Mouse (Mus musculus) lung, adult 2 months (tissue): ENCODE results near the gene Gimap3.

Source experiments
- CTCF ChIP-seq: fragments of 200-500 bp; IDR thresholded peaks from 2 replicates; pipeline ENCODE4 v1.5.1; 2011; ENCODE audit warnings: mild to moderate bottlenecking, low read length, control low read depth; ENCODE audit not compliant: insufficient read depth
- POLR2A ChIP-seq: fragments of 200-500 bp; IDR thresholded peaks from 2 replicates; pipeline ENCODE4 v1.6.1; 2011; ENCODE audit warnings: low read depth, mild to moderate bottlenecking, control low read depth, low read length, borderline replicate concordance; ENCODE audit errors: extremely low read depth

DNA sequence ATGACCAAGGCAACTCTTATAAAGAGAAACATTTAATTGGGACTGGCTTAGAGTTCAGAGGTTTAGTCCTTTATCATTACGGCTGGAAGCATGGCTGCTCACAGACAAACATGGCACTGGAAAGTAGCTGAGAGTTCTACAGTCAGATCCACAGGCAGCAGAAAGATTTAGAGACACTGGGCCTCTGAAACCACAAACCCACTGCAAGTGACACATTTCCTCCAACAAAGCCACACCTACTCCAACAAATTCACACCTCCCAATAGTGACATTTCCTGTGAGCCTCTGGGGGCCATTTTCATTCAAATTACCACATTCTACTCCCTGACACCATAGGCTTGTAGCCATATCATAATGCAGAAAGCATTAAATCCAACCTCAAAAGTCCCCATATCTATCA is 31.2 kb upstream of the Gimap3 start:
- TF ChIP-seq CTCF (no peak), POLR2A (no peak)
